Mouse (Mus musculus): ENCODE measurements around the gene Lbhd1. TPM values are rescaled to one million over a fixed set of nuclear protein-coding genes. Genes with fewer than 3 reads are reported as not detected.
A peak's percentile ranks its signal among the peaks of the same experiment; 100 is the strongest.
"Not testable (repeated sequence)": the region's sequence is repeated elsewhere in the genome, so short reads cannot be mapped to it uniquely, and the experiment has no call there.

The Lbhd1 gene
- polyA plus RNA-seq (2012; ENCODE audit: insufficient read depth, insufficient read length, missing spikeins), result 11.9 and 20.2 TPM in 2 replicates

- Histone ChIP-seq H3K27ac (replicated peaks; ENCODE audit: low read depth, low read length) (no peak within 1 kb of the TSS), H3K4me3 (ENCODE audit: insufficient read depth, low read depth, low read length) (no peak within 1 kb of the TSS)
Measured at GRCm38 (mm10) chr19:8883616-8884015, at the start of gene Lbhd1, which contains the start of gene Gm49403. Gene Lbhd1 (plus strand): TSS chr19:8883732. Gene Gm49403 (plus strand): TSS chr19:8883930.

GRCm38 (mm10) chr19:8836327-8836726 lies 47.2 kb upstream of the Lbhd1 start:
- H3K4me3 ChIP-seq (ENCODE audit: insufficient read depth, low read depth, low read length); H3K27ac ChIP-seq (replicated peaks; ENCODE audit: low read depth, low read length): not testable (repeated sequence)
- peaks cover 13% of the 10 kb centered on the region for H3K4me1 ChIP-seq (ENCODE audit: control insufficient read depth, insufficient read depth, insufficient read length, low read length)

More at GRCm38 (mm10) chr19:8883616-8884015, at the start of gene Lbhd1, which contains the start of gene Gm49403:
- H3K4me1 ChIP-seq (ENCODE audit: control insufficient read depth, insufficient read depth, insufficient read length, low read length), result peaks cover 7% of the 10 kb centered on the region; the same call in 1 of the 2 replicates

- peak within 1 kb of the TSS; percentile 72 for H3K4me3 ChIP-seq (ENCODE audit: insufficient read depth, low read depth, low read length)
- H3K27ac ChIP-seq (replicated peaks; ENCODE audit: low read depth, low read length), result peak within 1 kb of the TSS; percentile 69
- peaks cover 14% of the 10 kb centered on the region for H3K4me1 ChIP-seq (ENCODE audit: control insufficient read depth, insufficient read depth, insufficient read length, low read length)
Measured at GRCm38 (mm10) chr19:8837251-8837791, 46.2 kb upstream of the Lbhd1 start, which contains the start of gene Bscl2. Gene Bscl2 (plus strand): TSS chr19:8837467.

GRCm38 (mm10) chr19:8838041-8838730 lies 45.3 kb upstream of the Lbhd1 start:
- peak overlapping the region; percentile 69 for H3K27ac ChIP-seq (replicated peaks; ENCODE audit: low read depth, low read length)
- peaks cover 14% of the 10 kb centered on the region for H3K4me1 ChIP-seq (ENCODE audit: control insufficient read depth, insufficient read depth, insufficient read length, low read length)
- peak overlapping the region; percentile 72 for H3K4me3 ChIP-seq (ENCODE audit: insufficient read depth, low read depth, low read length)

- Histone ChIP-seq H3K27ac (replicated peaks; ENCODE audit: low read depth, low read length) (peak within 1 kb of the TSS; percentile 69), H3K4me1 (ENCODE audit: control insufficient read depth, insufficient read depth, insufficient read length, low read length) (peaks cover 14% of the 10 kb centered on the region), H3K4me3 (ENCODE audit: insufficient read depth, low read depth, low read length) (peak within 1 kb of the TSS; percentile 72)
Measured at GRCm38 (mm10) chr19:8839103-8839907, 44.2 kb upstream of the Lbhd1 start, which contains the start of gene Gng3. Gene Gng3 (minus strand): TSS chr19:8839194.

GRCm38 (mm10) chr19:8839908-8840791 lies 43.4 kb upstream of the Lbhd1 start:
- Histone ChIP-seq H3K27ac (replicated peaks; ENCODE audit: low read depth, low read length) (peak overlapping the region; percentile 86), H3K4me3 (ENCODE audit: insufficient read depth, low read depth, low read length) (peak overlapping the region; percentile 92), H3K4me1 (ENCODE audit: control insufficient read depth, insufficient read depth, insufficient read length, low read length) (peaks cover 14% of the 10 kb centered on the region)

GRCm38 (mm10) chr19:8841012-8841411 lies 42.5 kb upstream of the Lbhd1 start:
- H3K4me1 ChIP-seq (ENCODE audit: control insufficient read depth, insufficient read depth, insufficient read length, low read length), result peaks cover 14% of the 10 kb centered on the region
- H3K27ac ChIP-seq (replicated peaks; ENCODE audit: low read depth, low read length), result peak overlapping the region; percentile 86
- H3K4me3 ChIP-seq (ENCODE audit: insufficient read depth, low read depth, low read length), result peak overlapping the region; percentile 92

- Histone ChIP-seq H3K4me1 (ENCODE audit: control insufficient read depth, insufficient read depth, insufficient read length, low read length) (peaks cover 14% of the 10 kb centered on the region), H3K4me3 (ENCODE audit: insufficient read depth, low read depth, low read length) (no peak overlapping the region), H3K27ac (replicated peaks; ENCODE audit: low read depth, low read length) (peak overlapping the region; percentile 78)
Measured at GRCm38 (mm10) chr19:8842961-8843360, 40.6 kb upstream of the Lbhd1 start.

- Histone ChIP-seq H3K27ac (replicated peaks; ENCODE audit: low read depth, low read length) (peak overlapping the region; percentile 87), H3K4me1 (ENCODE audit: control insufficient read depth, insufficient read depth, insufficient read length, low read length) (peaks cover 9% of the 10 kb centered on the region)
Measured at GRCm38 (mm10) chr19:8844371-8845129, 39.0 kb upstream of the Lbhd1 start.

GRCm38 (mm10) chr19:8848356-8848755 lies 35.2 kb upstream of the Lbhd1 start:
- H3K27ac ChIP-seq (replicated peaks; ENCODE audit: low read depth, low read length), result no peak overlapping the region
- peaks cover 4% of the 10 kb centered on the region; the same call in 1 of the 2 replicates for H3K4me1 ChIP-seq (ENCODE audit: control insufficient read depth, insufficient read depth, insufficient read length, low read length)
- no peak overlapping the region for H3K4me3 ChIP-seq (ENCODE audit: insufficient read depth, low read depth, low read length)

More at GRCm38 (mm10) chr19:8844371-8845129, 39.0 kb upstream of the Lbhd1 start:
- H3K4me3 ChIP-seq (ENCODE audit: insufficient read depth, low read depth, low read length), result no peak overlapping the region

- H3K27ac ChIP-seq (replicated peaks; ENCODE audit: low read depth, low read length), result peak within 1 kb of the TSS; percentile 21; the same call in 1 of the 2 replicates
- H3K4me1 ChIP-seq (ENCODE audit: control insufficient read depth, insufficient read depth, insufficient read length, low read length), result peaks cover 4% of the 10 kb centered on the region; the same call in 1 of the 2 replicates
- H3K4me3 ChIP-seq (ENCODE audit: insufficient read depth, low read depth, low read length), result peak within 1 kb of the TSS; percentile 12
Measured at GRCm38 (mm10) chr19:8850402-8850901, 33.1 kb upstream of the Lbhd1 start, which contains the start of gene Lrrn4cl. Gene Lrrn4cl (plus strand): TSS chr19:8850768.

- peaks cover 4% of the 10 kb centered on the region; the same call in 1 of the 2 replicates for H3K4me1 ChIP-seq (ENCODE audit: control insufficient read depth, insufficient read depth, insufficient read length, low read length)
- H3K4me3 ChIP-seq (ENCODE audit: insufficient read depth, low read depth, low read length), result peak overlapping the region; percentile 12
- H3K27ac ChIP-seq (replicated peaks; ENCODE audit: low read depth, low read length), result no peak overlapping the region
Measured at GRCm38 (mm10) chr19:8851639-8852038, 31.9 kb upstream of the Lbhd1 start.

GRCm38 (mm10) chr19:8852236-8852928 lies 31.1 kb upstream of the Lbhd1 start:
- peaks cover 4% of the 10 kb centered on the region; the same call in 1 of the 2 replicates for H3K4me1 ChIP-seq (ENCODE audit: control insufficient read depth, insufficient read depth, insufficient read length, low read length)
- peak overlapping the region; percentile 28; the same call in 1 of the 2 replicates for H3K27ac ChIP-seq (replicated peaks; ENCODE audit: low read depth, low read length)
- H3K4me3 ChIP-seq (ENCODE audit: insufficient read depth, low read depth, low read length), result peak overlapping the region; percentile 12; the same call in 1 of the 2 replicates

Measured in brown adipose tissue, adult 24 weeks (tissue).